Mouse (Mus musculus) heart, embryonic 11.5 days (tissue): ENCODE measurements at regions not wholly inside any gene's neighbourhood (a gene's known extent, or its start where the extent isn't known, plus 50 kb on each side); places are given as distances from the start of the nearest gene placed in this dataset. TPM values are rescaled to one million over a fixed set of nuclear protein-coding genes. Genes with fewer than 3 reads are reported as not detected.

Experiments
- microRNA counts: library from miRNA; unstranded; fragments of <30 nt; microRNA quantifications from one replicate; lab custom pipeline; 2015
- microRNA-seq: library from miRNA; unstranded; fragments of <30 nt; microRNA quantifications from one replicate; pipeline ENCODE4, GENCODE M21; 2016; ENCODE audit warnings: borderline number of aligned reads

MicroRNA genes in the stretch of these regions (microRNA counts, 519-probe panel; counts per million panel counts)
- microRNA mmu-miR-129-3p (lab: Ali Mortazavi, UCI) (2,492 counts per million, percentile 6 among the panel's probes with 10 or more counts), microRNA mmu-miR-129-5p (lab: Ali Mortazavi, UCI) (32.2 counts per million)

Small RNAs in the stretch of these regions (microRNA-seq; reads per million reads assigned to microRNA genes)
- gene Mir129-2 (not detected), gene Mir129b (not detected)
